Mouse (Mus musculus) gastrocnemius, adult 2 months (tissue): ENCODE results near the gene Pnliprp1. TPM values are rescaled to one million over a fixed set of nuclear protein-coding genes. Genes with fewer than 3 reads are reported as not detected.

ENCODE experiments used
- DNase-seq: peaks from one replicate; pipeline ENCODE4 v3.0.0; 2022
- H3K27ac ChIP-seq: fragments of 200-600 bp; 2 replicates; pipeline ENCODE4 v1.8.1; 2022; ENCODE audit warnings: mild to moderate bottlenecking
- H3K4me3 ChIP-seq: fragments of 200-600 bp; 2 replicates; pipeline ENCODE4 v1.8.1; 2022; ENCODE audit warnings: mild to moderate bottlenecking, moderate library complexity
- CTCF ChIP-seq: fragments of 200-600 bp; IDR thresholded peaks from 2 replicates; pipeline ENCODE4 v1.8.1; 2022; ENCODE audit warnings: antibody characterized with exemption, mild to moderate bottlenecking, moderate library complexity
- intact Hi-C: fragments of 180-260 bp; cut with DNase I; formaldehyde crosslinking; loops from one replicate; pipeline ENCODE4 v1.15.1; 2025
- long read RNA-seq, 2 experiments: library from polyadenylated mRNA; stranded (forward); transcript quantifications; one replicate each; pipeline ENCODE4 v2.0.0; 2021
- total RNA-seq, 2 experiments: library from RNA; stranded (reverse); gene quantifications; 2 replicates each; pipeline ENCODE4 v1.2.3; 2021

Gene Pnliprp1
- total RNA-seq = not detected
- long read RNA-seq, experiment 1 = 0 reads
- long read RNA-seq, experiment 2 = 0 reads

DNA sequence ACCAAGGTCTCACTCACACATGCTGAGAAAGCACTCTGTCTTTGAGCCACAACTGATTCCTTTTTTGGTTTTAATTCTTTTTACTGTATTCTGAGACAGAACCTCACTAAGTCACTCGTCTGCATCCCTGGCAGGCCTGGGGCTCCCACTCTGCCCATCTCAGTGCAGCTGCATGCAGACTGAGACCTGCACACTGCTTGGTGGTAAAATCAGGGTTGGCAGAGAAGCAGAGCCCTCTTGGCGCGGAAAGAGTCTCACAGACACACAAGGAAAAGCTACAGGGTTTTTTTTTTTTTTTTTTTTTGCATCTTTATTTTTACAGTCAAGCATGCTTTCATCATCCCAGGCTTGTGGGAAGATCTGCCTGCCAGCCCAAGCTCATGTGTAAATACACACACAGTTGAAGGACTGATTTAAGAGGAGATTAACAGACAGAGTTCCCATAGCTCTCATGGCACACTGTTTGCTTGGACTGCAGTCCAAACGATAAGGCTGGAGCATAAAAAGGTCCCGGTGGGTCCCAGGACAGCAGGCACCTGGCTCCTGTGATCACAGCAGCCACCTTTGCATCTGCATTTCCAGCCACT, at the start of gene Pnliprp1:
TSS of gene Pnliprp1 (plus strand) at position 443 of the 587 bp plus-strand sequence.
- intact Hi-C loops = no loop called here
- no peak within 1 kb of the TSS for H3K4me3 ChIP-seq
- TF ChIP-seq CTCF = no peak
- DNase-seq = no peak
- no peak within 1 kb of the TSS for H3K27ac ChIP-seq

DNA sequence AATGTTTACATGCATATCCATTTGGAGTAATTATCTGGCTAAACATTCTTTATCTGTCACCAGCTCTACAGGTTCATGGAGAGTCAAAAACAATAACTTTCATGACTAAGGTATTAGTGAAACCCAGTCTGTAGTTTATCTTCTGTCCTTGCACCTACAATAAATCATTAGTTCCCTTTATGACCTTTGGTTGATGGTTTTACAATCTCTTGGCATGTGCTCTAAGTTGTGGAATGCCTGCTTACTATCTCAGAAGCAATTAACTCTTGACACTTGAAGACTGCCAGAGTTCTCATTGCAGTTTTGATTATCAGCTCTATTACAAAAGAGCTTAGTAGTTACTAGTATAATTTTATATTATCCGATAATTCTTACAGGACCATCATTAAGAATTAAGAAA, 39.8 kb upstream of the Pnliprp1 start:
- intact Hi-C loops = no loop called here
- DNase-seq = no peak
- TF ChIP-seq CTCF = no peak
- Histone ChIP-seq H3K4me3 (no peak overlapping the region), H3K27ac (no peak overlapping the region)

DNA sequence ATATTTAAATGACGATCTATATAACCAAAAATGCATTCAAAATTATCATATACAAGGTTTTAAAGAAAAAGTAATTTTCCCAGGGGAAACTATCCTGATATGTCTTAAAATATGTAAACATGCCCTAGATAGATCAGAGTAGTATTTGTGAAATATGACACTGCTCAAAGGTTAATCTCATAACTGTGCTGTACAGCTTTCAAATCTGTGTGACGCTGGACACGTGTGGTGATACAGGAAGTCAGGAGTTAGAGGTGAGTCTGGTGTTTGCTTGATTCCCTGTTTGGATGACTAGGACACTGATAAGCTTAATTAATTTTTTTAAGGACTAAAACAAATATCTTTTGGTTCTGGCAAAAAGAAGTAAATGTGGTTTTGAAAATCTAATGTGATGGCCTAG, 33.4 kb upstream of the Pnliprp1 start:
- no peak overlapping the region for H3K4me3 ChIP-seq
- no peak for DNase-seq
- H3K27ac ChIP-seq = no peak overlapping the region
- intact Hi-C loops = no loop called here
- no peak for TF ChIP-seq CTCF

DNA sequence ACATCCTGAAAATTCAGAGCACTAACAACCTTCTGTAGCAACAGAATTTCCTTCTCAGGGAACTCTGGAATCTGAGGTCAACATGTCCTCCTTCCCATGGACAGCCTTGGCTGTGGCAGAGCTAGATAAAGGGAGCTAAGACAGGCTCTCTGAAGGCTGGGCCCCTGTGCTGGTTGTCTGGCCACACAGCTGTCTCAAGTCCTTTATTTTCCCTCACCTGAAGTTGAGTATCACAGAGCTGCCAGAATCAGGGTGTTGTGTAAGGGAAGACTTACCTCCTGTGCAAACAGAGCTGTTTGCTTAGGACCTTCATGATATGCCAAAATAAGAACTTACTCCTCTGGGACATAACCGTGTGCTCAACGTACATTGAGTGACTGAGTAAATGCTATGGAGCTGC, 32.5 kb upstream of the Pnliprp1 start:
- intact Hi-C loops = no loop called here

GRCm38 (mm10) chr19:58704556-58704955, 24.1 kb upstream of the Pnliprp1 start:
- intact Hi-C loops = no loop called here
- no peak for DNase-seq
- no peak overlapping the region for H3K27ac ChIP-seq
- no peak overlapping the region for H3K4me3 ChIP-seq
- no peak for TF ChIP-seq CTCF

More for the DNA sequence above, 32.5 kb upstream of the Pnliprp1 start:
- no peak for TF ChIP-seq CTCF
- DNase-seq = no peak
- H3K4me3 ChIP-seq = no peak overlapping the region
- H3K27ac ChIP-seq = no peak overlapping the region

- intact Hi-C loops = no loop called here
- Histone ChIP-seq H3K4me3 (no peak overlapping the region), H3K27ac (no peak overlapping the region)
- no peak for DNase-seq
- TF ChIP-seq CTCF = no peak
These were observed 20.1 kb upstream of the Pnliprp1 start for GRCm38 (mm10) chr19:58708611-58709010.

GRCm38 (mm10) chr19:58717925-58718324, 10.8 kb upstream of the Pnliprp1 start:
- TF ChIP-seq CTCF = no peak
- Histone ChIP-seq H3K27ac (no peak overlapping the region), H3K4me3 (no peak overlapping the region)
- intact Hi-C loops = no loop called here
- no peak for DNase-seq

DNA sequence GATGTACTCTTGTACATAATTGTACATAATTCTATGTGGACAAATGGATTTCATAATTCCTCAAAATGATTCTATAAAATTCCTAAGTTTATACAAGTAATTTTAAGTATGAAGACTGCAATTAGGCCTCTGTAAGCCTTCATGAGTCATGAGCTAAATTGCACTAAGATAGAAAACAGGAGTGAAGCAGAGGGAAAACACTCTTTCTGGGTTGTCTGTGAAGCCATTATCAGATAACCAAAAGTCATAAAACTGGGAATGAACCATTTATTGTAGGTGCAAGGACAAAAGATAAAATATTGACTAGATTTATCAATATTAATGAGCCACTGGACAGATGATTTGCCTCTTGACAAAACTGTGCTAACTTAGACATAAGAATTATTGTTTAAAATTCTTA, 8.2 kb upstream of the Pnliprp1 start:
- Histone ChIP-seq H3K27ac (no peak overlapping the region), H3K4me3 (no peak overlapping the region)
- intact Hi-C loops = no loop called here
- DNase-seq = no peak
- no peak for TF ChIP-seq CTCF

GRCm38 (mm10) chr19:58726551-58726950, 2.1 kb upstream of the Pnliprp1 start:
- intact Hi-C loops = no loop called here
- no peak for TF ChIP-seq CTCF

GRCm38 (mm10) chr19:58727756-58728155, 931 bp upstream of the Pnliprp1 start:
- H3K27ac ChIP-seq = no peak overlapping the region
- TF ChIP-seq CTCF = no peak
- DNase-seq = no peak
- intact Hi-C loops = no loop called here
- no peak overlapping the region for H3K4me3 ChIP-seq

More at GRCm38 (mm10) chr19:58726551-58726950, 2.1 kb upstream of the Pnliprp1 start:
- Histone ChIP-seq H3K4me3 (no peak overlapping the region), H3K27ac (no peak overlapping the region)
- no peak for DNase-seq

- intact Hi-C loops = no loop called here
- no peak for DNase-seq
- H3K4me3 ChIP-seq = no peak overlapping the region
- no peak for TF ChIP-seq CTCF
- no peak overlapping the region for H3K27ac ChIP-seq
These were observed 4.5 kb downstream of the Pnliprp1 start for GRCm38 (mm10) chr19:58733216-58733615.

GRCm38 (mm10) chr19:58738111-58738510, 9.4 kb downstream of the Pnliprp1 start:
- intact Hi-C loops = no loop called here
- Histone ChIP-seq H3K27ac (no peak overlapping the region), H3K4me3 (no peak overlapping the region)
- DNase-seq = no peak
- no peak for TF ChIP-seq CTCF

GRCm38 (mm10) chr19:58741036-58741435, 12.3 kb downstream of the Pnliprp1 start:
- H3K27ac ChIP-seq = no peak overlapping the region
- intact Hi-C loops = no loop called here
- TF ChIP-seq CTCF = no peak
- no peak for DNase-seq
- no peak overlapping the region for H3K4me3 ChIP-seq

- no peak for TF ChIP-seq CTCF
- H3K27ac ChIP-seq = no peak overlapping the region
- no peak overlapping the region for H3K4me3 ChIP-seq
- intact Hi-C loops = no loop called here
- DNase-seq = no peak
These were observed 14.0 kb downstream of the Pnliprp1 start for GRCm38 (mm10) chr19:58742711-58743110.
